Comparison of ENCODE assay signal across 22 mouse cellular contexts in genomic region chr2:172856549-172856948, GRCm38 (mm10).
DNase-seq lines count a peak whose midpoint lies in the region; ATAC-seq lines count a peak whose summit lies in the region.
"Had no signal": no experiment of that assay in that cellular context is flagged by ENCODE, and none has a peak within 500 bp of the region (broad histone marks: within the 10 kb centered on the region; RNA-seq: fewer than 3 reads in every experiment).

No protein-coding gene starts in this region.

- peak overlapping the region; percentile 7; the same call in 1 of the 2 replicates for H3K4me2 ChIP-seq in embryonic facial prominence, embryonic 13.5 days
- H3K4me2 ChIP-seq in limb, embryonic 12.5 days = no peak overlapping the region
- H3K4me2 ChIP-seq: hindbrain, embryonic 12.5 days; limb, embryonic 15.5 days; stomach, embryonic 15.5 days had no signal

- no peaks in the 10 kb centered on the region for H3K36me3 ChIP-seq in heart, embryonic 10.5 days
- no peaks in the 10 kb centered on the region for H3K36me3 ChIP-seq in embryonic facial prominence, embryonic 13.5 days
- no peaks in the 10 kb centered on the region for H3K36me3 ChIP-seq in limb, embryonic 12.5 days
- H3K36me3 ChIP-seq: hindbrain, embryonic 12.5 days; limb, embryonic 15.5 days; stomach, embryonic 15.5 days had no signal

- no peak for DNase-seq in heart, embryonic 10.5 days (ENCODE audit: low spot score)
- no peak for DNase-seq in heart, postnatal 4 days
- DNase-seq in kidney, postnatal 36 days = peak; percentile 15 to 34
- DNase-seq in kidney, adult 8-10 months = no peak
- no peak for DNase-seq in Muller cell, postnatal 12 days (ENCODE audit: inconsistent ontology term)
- no peak for DNase-seq in thymus, postnatal 36 days
- DNase-seq: adrenal gland, adult 8-10 months; cerebellum, adult 18-20 months; cerebellum, postnatal 14 days; gastrocnemius, postnatal 36 days; heart, adult 2 months; lung, postnatal 4 days; thymus, postnatal 25 days had no signal

- H3K4me3 ChIP-seq in heart, embryonic 10.5 days = no peak overlapping the region
- no peak overlapping the region for H3K4me3 ChIP-seq in embryonic facial prominence, embryonic 13.5 days
- H3K4me3 ChIP-seq in limb, embryonic 12.5 days (replicated peaks) = no peak overlapping the region
- H3K4me3 ChIP-seq: heart, adult 2 months; hindbrain, embryonic 12.5 days; limb, embryonic 15.5 days; stomach, embryonic 15.5 days had no signal

- H3K27me3 ChIP-seq in heart, embryonic 10.5 days (ENCODE audit: insufficient read depth, poor library complexity, severe bottlenecking) = no peaks in the 10 kb centered on the region
- no peaks in the 10 kb centered on the region for H3K27me3 ChIP-seq in embryonic facial prominence, embryonic 13.5 days
- peaks cover 9% of the 10 kb centered on the region; the same call in 1 of the 2 replicates for H3K27me3 ChIP-seq in limb, embryonic 12.5 days
- H3K27me3 ChIP-seq: hindbrain, embryonic 12.5 days; limb, embryonic 15.5 days; stomach, embryonic 15.5 days had no signal

- no peak for ATAC-seq in embryonic facial prominence, embryonic 13.5 days (ENCODE audit: insufficient number of reproducible peaks, insufficient read depth, low FRiP score, low TSS enrichment, low read depth)
- no peak for ATAC-seq in limb, embryonic 12.5 days (ENCODE audit: insufficient number of reproducible peaks, insufficient read depth, low FRiP score, low TSS enrichment, low read depth)
- ATAC-seq: activated CD4-positive, CD25-positive, alpha-beta regulatory T cell, adult 4 months; CD4-positive, CD25-positive, alpha-beta regulatory T cell, adult 4 months; midbrain, embryonic 16.5 days had no signal

- H3K9me3 ChIP-seq in heart, embryonic 10.5 days = no peaks in the 10 kb centered on the region
- no peaks in the 10 kb centered on the region for H3K9me3 ChIP-seq in embryonic facial prominence, embryonic 13.5 days
- H3K9me3 ChIP-seq in limb, embryonic 12.5 days = peaks cover 5% of the 10 kb centered on the region; the same call in 1 of the 2 replicates
- H3K9me3 ChIP-seq: hindbrain, embryonic 12.5 days; limb, embryonic 15.5 days; stomach, embryonic 15.5 days had no signal

- H3K4me1 ChIP-seq in heart, embryonic 10.5 days = peaks cover 51% of the 10 kb centered on the region
- H3K4me1 ChIP-seq in embryonic facial prominence, embryonic 13.5 days = peaks cover 36% of the 10 kb centered on the region
- H3K4me1 ChIP-seq in limb, embryonic 12.5 days (replicated peaks) = peaks cover 46% of the 10 kb centered on the region

- H3K9ac ChIP-seq in embryonic facial prominence, embryonic 13.5 days = no peak overlapping the region
- no peak overlapping the region for H3K9ac ChIP-seq in limb, embryonic 12.5 days (replicated peaks)
- H3K9ac ChIP-seq: hindbrain, embryonic 12.5 days; limb, embryonic 15.5 days; stomach, embryonic 15.5 days had no signal

- peak overlapping the region; percentile 54 for H3K27ac ChIP-seq in heart, embryonic 10.5 days
- peak overlapping the region; percentile 51; the same call in 1 of the 2 replicates for H3K27ac ChIP-seq in embryonic facial prominence, embryonic 13.5 days
- H3K27ac ChIP-seq in limb, embryonic 12.5 days = 0 out of 2 replicates have a peak overlapping the region, but pooled peaks have one; percentile 2
- H3K27ac ChIP-seq: heart, adult 2 months; hindbrain, embryonic 12.5 days; kidney, postnatal 0 days; limb, embryonic 15.5 days; stomach, embryonic 15.5 days had no signal

- 76% methylated on average over 2 of the region's 2 CpGs for WGBS in heart, embryonic 10.5 days
- 68% methylated on average over 2 of the region's 2 CpGs for WGBS in embryonic facial prominence, embryonic 13.5 days
- 79% methylated on average over 2 of the region's 2 CpGs for WGBS in limb, embryonic 12.5 days

Comparison
In these comparisons a context has a peak if more than half of its experiments do, and no peak if none do; other contexts are left out.
1. DNase-seq: peak in kidney, postnatal 36 days (2 of 2); none in heart, embryonic 10.5 days (single experiment), heart, postnatal 4 days (single experiment), kidney, adult 8-10 months (0 of 2), Muller cell, postnatal 12 days (single experiment) and thymus, postnatal 36 days (0 of 2).
2. H3K27ac ChIP-seq: peak in every context shown above with its lines; median percentile 54 in heart, embryonic 10.5 days; 51 in embryonic facial prominence, embryonic 13.5 days; 2 in limb, embryonic 12.5 days.